Mouse (Mus musculus): ENCODE measurements around the gene Esr1.

GRCm38 (mm10) chr10:4633287-4634030 lies 22.1 kb downstream of the Esr1 start:
- no peak for TF ChIP-seq CTCF (IDR thresholded peaks at IDR 0.05; ENCODE audit: insufficient read depth, low read length)
- TF ChIP-seq POLR2A (IDR thresholded peaks at IDR 0.05; ENCODE audit: borderline replicate concordance, extremely low read depth, low read depth, low read length): no peak
